Mouse (Mus musculus) embryonic stem cell, embryonic (primary cell): ENCODE results near the gene Med7.

Source experiments
- CTCF ChIA-PET, 4 experiments: fragments of 300-600 bp in 2 of 4; fragments of 350-600 bp in 2 of 4; sonication (Branson Sonifier 250); formaldehyde crosslinking; loops; one replicate each; lab custom pipeline; 2022; ENCODE audit warnings: inconsistent platforms in 2 of 4; lab: Charles Lee
- POLR2A ChIA-PET, 4 experiments: fragments of 300-600 bp in 2 of 4; fragments of 350-600 bp in 2 of 4; sonication (Branson Sonifier 250); formaldehyde crosslinking; loops; one replicate each; lab custom pipeline; 2022; ENCODE audit warnings: antibody characterized with exemption in 4 of 4, inconsistent platforms in 1 of 4; lab: Charles Lee

Gene Med7

DNA sequence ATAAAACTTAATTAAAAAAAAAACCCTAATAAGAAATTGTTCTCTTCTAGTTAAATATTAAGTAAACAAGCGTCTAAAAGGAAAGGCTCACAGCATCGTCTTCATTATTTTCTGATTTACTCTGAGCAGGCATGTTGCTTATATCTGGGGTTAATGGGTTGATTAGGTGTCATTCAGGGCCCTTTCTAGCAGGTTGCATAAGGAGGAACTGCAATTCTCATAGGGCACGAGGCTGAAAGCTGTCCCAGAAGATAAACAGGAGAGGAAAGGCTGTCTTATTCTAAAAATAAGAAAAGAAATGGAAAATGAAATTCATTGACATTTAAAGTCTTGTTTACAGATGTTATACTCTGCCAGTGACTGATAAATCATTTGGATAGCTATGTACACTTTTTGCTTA is 23.2 kb downstream of the Med7 start:
- CTCF ChIA-PET, result no interaction called here

GRCm38 (mm10) chr11:46461362-46461761 is 24.6 kb downstream of the Med7 start:
- ChIA-PET CTCF (no interaction called here), POLR2A (interaction anchor here in 1 of 4 experiments (1.1 kb wide), 1 partner anchor 14 kb away, joined by 3 read pairs; no protein-coding TSS in a partner anchor)

More for the DNA sequence above, 23.2 kb downstream of the Med7 start:
- POLR2A ChIA-PET, result no interaction called here

DNA sequence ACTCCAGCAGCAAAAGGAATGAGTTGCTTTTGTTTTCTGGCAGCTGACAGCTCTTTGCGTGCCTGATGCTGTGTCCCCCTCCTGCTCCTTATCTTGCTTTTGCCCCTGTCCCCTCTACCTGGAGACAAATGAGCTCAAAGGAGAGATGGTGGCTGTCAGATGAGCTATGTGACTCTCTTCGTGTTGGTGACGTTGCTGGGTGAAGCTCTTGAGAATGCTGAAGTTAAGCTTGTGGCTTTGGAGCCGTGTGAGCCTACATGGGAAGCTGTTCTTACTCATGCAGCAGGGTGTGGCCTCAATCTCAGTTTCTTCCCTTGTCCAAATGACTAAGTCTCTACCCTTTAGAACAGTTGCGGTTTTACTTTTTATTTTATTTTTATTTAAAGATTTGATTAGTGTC is 25.2 kb downstream of the Med7 start:
- POLR2A ChIA-PET, result interaction anchor here in 1 of 4 experiments (1.1 kb wide), 1 partner anchor 13 kb away, joined by 3 read pairs; no protein-coding TSS in a partner anchor
- CTCF ChIA-PET, result no interaction called here

DNA sequence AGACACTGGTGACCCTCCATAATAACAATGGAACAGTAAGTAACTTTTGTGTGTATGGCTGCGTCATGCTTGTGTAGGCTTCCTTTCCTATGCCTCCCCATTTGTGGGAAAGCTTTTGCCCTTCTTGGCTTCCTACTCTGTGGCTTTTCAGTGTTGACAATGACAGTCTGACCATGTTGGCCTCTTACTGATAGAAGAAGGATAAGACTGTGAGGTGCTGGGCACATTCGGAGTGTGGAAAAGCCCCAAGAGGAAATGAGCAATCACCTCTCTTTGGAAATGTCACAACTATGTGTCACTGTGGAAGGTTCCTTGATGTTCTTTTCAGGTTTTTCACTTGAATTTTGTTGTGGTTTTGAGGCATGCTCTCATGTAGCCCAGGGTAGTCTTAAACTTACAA is 30.2 kb downstream of the Med7 start:
- CTCF ChIA-PET, result no interaction called here
- POLR2A ChIA-PET, result no interaction called here

DNA sequence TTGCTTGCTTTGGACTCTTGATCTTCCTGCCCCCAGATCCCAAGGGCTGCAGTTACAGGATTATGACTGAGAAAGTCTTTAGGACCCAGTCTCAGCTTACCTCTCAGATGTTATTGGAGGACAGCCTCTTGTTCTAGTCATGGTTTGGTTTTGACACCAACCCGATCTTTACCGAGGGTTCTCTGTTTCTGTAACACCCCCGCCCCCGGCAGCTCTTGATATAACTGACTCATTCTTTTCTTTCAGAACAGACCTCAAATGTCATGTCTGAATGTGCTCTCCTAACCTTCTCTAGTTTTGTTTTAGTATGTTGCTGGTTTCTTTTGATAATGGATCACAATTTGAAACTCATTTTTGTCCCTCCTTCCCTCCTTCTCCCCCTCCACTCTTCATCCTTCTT is 37.5 kb downstream of the Med7 start:
- CTCF ChIA-PET, result interaction anchor here in 1 of 4 experiments (1.1 kb wide), 1 partner anchor 43 kb away, joined by 3 read pairs; no protein-coding TSS in a partner anchor
- POLR2A ChIA-PET, result interaction anchor here in 1 of 4 experiments (1.3 kb wide), 1 partner anchor 12 kb away, joined by 3 read pairs; no protein-coding TSS in a partner anchor

- POLR2A ChIA-PET, result no interaction called here
- CTCF ChIA-PET, result interaction anchor here in 1 of 4 experiments (0.7 kb wide), 1 partner anchor 221 kb away, joined by 3 read pairs; no protein-coding TSS in a partner anchor
These were observed 42.6 kb downstream of the Med7 start for GRCm38 (mm10) chr11:46479311-46479710.

DNA sequence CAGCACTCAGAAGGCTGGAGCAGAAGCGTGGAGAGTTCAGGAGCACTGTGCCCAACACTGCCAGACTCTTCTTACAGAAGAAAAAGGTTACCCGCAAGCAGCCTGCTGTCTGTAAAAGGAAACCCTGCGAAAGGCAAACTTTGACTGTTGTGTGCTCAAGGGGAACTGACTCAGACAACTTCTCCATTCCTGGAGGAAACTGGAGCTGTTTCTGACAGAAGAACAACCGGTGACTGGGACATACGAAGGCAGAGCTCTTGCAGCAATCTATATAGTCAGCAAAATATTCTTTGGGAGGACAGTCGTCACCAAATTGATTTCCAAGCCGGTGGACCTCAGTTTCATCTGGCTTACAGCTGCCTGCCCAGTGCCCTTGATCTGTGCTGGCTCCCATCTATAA is 43.8 kb downstream of the Med7 start:
- POLR2A ChIA-PET, result no interaction called here
- CTCF ChIA-PET, result interaction anchor here in 1 of 4 experiments (1.0 kb wide), 1 partner anchor 12 kb away, joined by 4 read pairs; no protein-coding TSS in a partner anchor

DNA sequence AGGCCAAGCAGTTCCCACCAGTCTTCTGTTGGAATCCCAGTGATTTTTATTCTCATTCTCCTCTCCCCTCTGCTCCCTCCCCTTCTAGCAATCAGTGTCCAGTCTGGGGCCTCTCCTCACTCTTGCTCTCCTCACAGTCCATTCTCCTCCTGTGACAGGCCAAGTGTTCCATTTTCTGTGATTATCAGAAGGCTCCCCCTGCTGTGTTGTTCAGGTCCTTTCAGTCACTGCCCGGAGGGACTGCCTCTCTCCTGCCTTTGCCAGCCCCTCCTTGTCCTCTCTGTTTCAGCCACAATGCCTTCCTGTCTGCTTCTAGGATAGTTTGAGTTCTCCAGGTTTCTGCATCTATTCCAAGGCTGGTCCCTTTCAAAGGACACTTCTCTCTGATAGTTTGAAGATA is 51.5 kb downstream of the Med7 start:
- CTCF ChIA-PET, result no interaction called here
- POLR2A ChIA-PET, result no interaction called here

DNA sequence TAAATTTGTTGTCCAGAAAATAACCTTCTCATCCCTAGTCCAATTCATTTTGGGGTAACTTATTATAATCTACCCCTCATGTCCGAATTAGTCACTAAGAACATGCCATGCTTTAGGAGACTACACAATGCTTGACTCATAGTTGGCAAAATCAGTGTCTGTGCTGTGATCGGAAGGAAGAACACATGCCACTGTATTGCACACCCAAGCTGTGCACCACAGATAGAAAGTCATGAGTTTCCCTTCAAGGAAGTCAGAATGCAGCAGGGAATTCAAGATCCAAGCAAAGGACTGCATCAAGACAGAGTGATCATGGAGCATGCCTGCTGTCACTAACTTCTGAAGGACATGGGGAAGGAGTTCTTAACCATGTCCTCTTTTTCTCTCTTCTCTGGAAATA is 51.9 kb downstream of the Med7 start:
- ChIA-PET CTCF (no interaction called here), POLR2A (no interaction called here)
